Mouse (Mus musculus) layer of hippocampus, postnatal 10 days (tissue): ENCODE measurements around the gene Gm10375. TPM values are rescaled to one million over a fixed set of nuclear protein-coding genes. Genes with fewer than 3 reads are reported as not detected.
"Not testable (repeated sequence)": the region's sequence is repeated elsewhere in the genome, so short reads cannot be mapped to it uniquely, and the experiment has no call there.

Experiments
- DNase-seq, 2 experiments: peaks; one replicate each; pipeline ENCODE4 v3.0.0; 2021; ENCODE audit warnings: low spot score in 2 of 2
- long read RNA-seq: library from polyadenylated mRNA; stranded (forward); transcript quantifications from one replicate; pipeline ENCODE4 v2.0.0, GENCODE M21; 2023
- total RNA-seq, 2 experiments: library from RNA; stranded (reverse); gene quantifications; 2 replicates each; pipeline ENCODE4 v1.2.3; 2021

Gene Gm10375
- not detected for total RNA-seq
- long read RNA-seq: 0 reads

DNA sequence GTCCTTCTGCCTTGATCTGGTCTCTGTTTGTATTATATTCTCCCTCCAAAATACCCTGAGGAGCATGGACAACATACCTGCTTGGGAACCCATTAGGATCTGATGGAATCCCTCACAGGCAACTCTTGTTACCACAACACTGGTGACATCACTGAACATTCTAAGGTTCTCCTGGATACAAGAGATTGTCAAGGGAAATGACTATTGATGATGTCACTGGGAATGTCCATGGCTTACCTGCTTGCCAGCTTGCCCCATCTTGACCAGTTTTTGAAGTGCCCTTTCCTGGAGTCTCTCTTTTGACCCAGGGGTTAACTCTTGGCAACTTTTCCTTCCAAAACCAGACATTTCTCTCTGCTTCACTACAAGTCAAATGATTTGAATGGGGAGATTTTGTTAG is at the start of gene Gm10375:
TSS of gene Gm10375 (minus strand) at position 101 of the 400 bp plus-strand sequence.
- not testable (repeated sequence) for DNase-seq

- not testable (repeated sequence) for DNase-seq
Measured at GRCm38 (mm10) chr14:43579046-43579445, 28.8 kb downstream of the Gm10375 start, which contains the start of gene Gm17654. Gene Gm17654 (minus strand): TSS chr14:43579146.

- not testable (repeated sequence) for DNase-seq
Measured at GRCm38 (mm10) chr14:43577969-43578368, 29.8 kb downstream of the Gm10375 start.

Other genes starting within 250 kb of the Gm10375 start
- gene Gm8138, start 191.7 kb downstream of the Gm10375 start, total RNA-seq: not detected
- not detected for gene Gm5799, start 64.4 kb downstream of the Gm10375 start, total RNA-seq
- gene Gm17654, start 28.9 kb downstream of the Gm10375 start, total RNA-seq: not detected
- gene Gm8165, start 69.2 kb upstream of the Gm10375 start, total RNA-seq: not detected
- 1 to 10 TPM; 1.6 to 2.2 TPM for gene Gm7324, start 89.8 kb upstream of the Gm10375 start, total RNA-seq
- not detected for gene Gm16506, start 119.5 kb upstream of the Gm10375 start, total RNA-seq
- gene Gm6526, start 139.9 kb upstream of the Gm10375 start, total RNA-seq: not detected
- gene Gm8180, start 176.7 kb upstream of the Gm10375 start, total RNA-seq: not detected